Mouse (Mus musculus) myocyte (in vitro differentiated cells): ENCODE measurements at regions not wholly inside any gene's neighbourhood (a gene's known extent, or its start where the extent isn't known, plus 50 kb on each side); places are given as distances from the start of the nearest gene placed in this dataset.

Experiments
- MYOD1 ChIP-seq, 3 experiments: IDR thresholded peaks; one replicate each; pipeline ENCODE4 v1.6.1; 2011; ENCODE audit warnings: control low read depth in 2 of 3, low read depth in 2 of 3, mild to moderate bottlenecking in 2 of 3, moderate library complexity in 1 of 3; ENCODE audit not compliant: insufficient read length in 2 of 3, control insufficient read depth in 1 of 3
- MYOG ChIP-seq, 3 experiments: IDR thresholded peaks; one replicate each; pipeline ENCODE4 v1.6.1; 2011; ENCODE audit warnings: control low read depth in 2 of 3, low read depth in 2 of 3, mild to moderate bottlenecking in 2 of 3; ENCODE audit not compliant: insufficient read length in 2 of 3, control insufficient read depth in 1 of 3, insufficient read depth in 1 of 3
- POLR2A ChIP-seq: IDR thresholded peaks from one replicate; pipeline ENCODE4 v1.6.1; 2011; ENCODE audit warnings: low read depth, mild to moderate bottlenecking, control low read depth, moderate library complexity; ENCODE audit not compliant: insufficient read length

DNA sequence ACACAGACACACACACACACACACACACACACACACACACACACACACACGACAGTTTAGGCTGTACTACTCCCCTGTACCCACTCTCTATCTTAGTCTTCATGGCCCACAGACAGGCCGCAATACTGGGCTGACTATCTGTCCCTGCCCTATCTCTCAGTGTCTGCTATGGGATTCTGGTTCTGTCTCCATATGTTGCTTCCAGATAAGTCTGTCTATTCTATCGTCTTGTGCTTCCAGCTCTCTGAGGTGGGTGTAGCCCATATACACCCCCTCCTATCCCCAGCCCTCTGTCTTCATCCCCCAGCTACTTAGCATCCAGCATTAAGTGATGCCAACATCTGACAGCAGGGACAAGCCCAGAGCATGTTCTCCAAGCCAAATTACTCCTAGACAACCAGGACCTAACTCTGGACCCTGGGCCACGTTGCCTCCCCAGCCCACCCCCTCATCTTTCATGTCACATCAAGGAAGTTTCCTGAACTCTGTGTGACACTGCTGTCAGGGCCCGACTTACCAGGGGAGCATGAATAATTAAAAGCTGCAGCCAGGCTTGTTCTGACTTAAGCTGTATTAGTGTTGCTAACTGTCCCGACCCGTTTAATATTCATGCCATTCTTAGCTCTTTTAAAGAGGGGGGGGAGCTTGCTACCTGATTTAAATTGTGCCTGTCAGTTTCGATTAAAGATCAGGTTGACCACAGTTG, 79.6 kb upstream of the Grik3 start:
- no peak for TF ChIP-seq POLR2A
- TF ChIP-seq MYOG (IDR thresholded peaks at IDR 0.05; ENCODE audit: control insufficient read depth in 1 of 3, insufficient read depth in 1 of 3, insufficient read length in 2 of 3, low read depth in 2 of 3), result no peak
- TF ChIP-seq MYOD1 (IDR thresholded peaks at IDR 0.05; ENCODE audit: control insufficient read depth in 1 of 3, insufficient read length in 2 of 3, low read depth in 2 of 3), result no peak
